Mouse (Mus musculus): Measurements from ENCODE around the gene Spast. TPM values are rescaled to one million over a fixed set of nuclear protein-coding genes. Genes with fewer than 3 reads are reported as not detected.

Spast gene
- polyA plus RNA-seq, 1 experiment, result 29.3 TPM

DNA sequence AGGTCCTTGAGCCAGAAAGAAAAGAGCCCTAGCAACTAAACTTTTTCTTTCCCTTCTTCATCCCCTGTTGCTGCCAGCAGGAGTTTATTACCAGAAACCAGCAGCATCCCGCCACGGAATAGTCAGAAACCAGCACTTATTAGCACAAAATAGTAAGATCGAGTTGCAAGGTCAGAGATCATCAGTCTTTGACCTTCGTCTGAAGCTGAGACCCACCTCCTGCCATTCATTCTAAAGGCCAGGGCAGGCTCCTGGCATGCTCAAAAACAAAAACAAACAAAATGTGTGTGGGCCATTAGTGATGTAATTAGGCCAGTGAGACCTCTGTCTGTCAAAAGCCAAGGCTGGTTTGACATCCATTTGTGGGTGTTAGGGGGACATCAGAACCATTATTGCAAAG is 79.4 kb downstream of the Spast start:
- no peak for DNase-seq (ENCODE audit: extremely low spot score in 1 of 2, low spot score in 1 of 2)

DNA sequence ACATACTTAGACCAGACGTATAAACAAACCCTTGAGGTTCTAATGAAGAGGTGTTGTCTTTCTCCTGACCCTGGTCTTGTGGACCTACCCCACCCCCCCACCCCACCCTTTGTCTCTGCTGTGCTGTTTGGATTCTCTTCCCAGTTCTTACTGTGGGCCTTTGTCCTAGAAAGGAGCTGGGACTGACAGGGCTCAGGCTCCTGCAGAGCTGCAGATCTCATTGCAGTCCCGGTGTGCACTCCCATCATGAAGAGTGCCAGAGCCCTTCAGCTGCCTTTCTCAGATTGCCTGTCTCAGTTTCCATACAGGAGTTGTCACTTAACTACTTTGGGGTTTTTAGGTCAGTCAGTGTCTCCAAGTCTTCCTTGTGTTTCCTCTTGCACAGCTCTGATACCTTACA is 81.9 kb downstream of the Spast start:
- DNase-seq (ENCODE audit: extremely low spot score in 1 of 2, low spot score in 1 of 2), result no peak

DNA sequence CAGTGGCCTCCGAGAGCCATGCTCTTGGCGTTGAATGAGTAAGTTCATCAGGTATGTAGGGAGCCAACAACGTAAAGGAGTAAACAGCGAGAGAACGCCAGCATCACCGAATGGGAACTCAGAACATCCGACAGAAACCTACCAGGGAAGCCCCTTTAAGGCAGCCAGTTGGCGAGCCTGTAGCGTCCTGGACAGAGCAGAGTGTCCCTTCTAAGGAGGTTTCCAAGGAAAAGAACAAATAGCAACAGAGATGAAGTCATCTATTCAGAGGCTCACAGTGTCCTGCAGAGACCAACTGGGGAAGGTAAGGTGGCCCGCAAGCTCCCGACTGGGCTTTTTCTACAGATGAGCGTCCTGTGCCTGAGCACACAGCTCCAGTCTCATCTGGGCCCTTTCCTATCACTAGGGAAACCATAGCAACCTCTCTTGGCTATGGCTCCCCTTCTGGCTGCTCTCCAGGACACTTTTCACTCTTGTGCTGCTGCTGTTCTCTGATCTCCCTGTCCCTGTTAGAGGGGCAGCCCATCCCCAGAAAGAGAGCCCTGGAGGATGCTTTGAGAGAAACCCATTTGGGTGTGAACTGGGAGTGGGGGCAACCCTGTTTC is 85.7 kb downstream of the Spast start:
- peak in 1 of 2 experiments; percentile 12 for DNase-seq (ENCODE audit: extremely low spot score in 1 of 2, low spot score in 1 of 2)

GRCm38 (mm10) chr17:74430074-74430473 is 91.3 kb downstream of the Spast start:
- DNase-seq (ENCODE audit: extremely low spot score in 1 of 2, low spot score in 1 of 2), result no peak

- no peak for DNase-seq (ENCODE audit: extremely low spot score in 1 of 2, low spot score in 1 of 2)
These were observed 92.7 kb downstream of the Spast start for GRCm38 (mm10) chr17:74431481-74431880.

DNA sequence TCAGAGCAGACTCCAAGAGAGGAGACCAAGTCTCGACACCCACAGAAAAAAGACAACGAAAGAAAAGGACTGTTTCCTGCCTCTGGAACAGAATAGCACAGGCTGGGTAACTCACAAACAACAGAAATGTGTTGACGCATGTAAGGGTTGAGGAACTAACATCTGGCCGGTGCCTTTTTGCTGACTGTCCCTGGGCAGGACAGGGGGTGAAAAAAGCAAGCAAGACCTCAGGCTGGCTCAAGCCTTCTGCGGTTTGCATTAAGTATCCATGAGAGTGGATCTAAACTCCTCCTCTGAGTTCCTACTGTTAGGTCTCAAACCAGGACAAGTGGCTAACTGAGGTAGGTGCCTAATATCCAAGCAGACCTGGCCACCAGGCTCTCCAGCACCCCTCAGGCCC is 93.8 kb downstream of the Spast start:
- no peak for DNase-seq (ENCODE audit: extremely low spot score in 1 of 2, low spot score in 1 of 2)

- DNase-seq (ENCODE audit: extremely low spot score in 1 of 2, low spot score in 1 of 2), result no peak
These were observed 99.0 kb downstream of the Spast start for GRCm38 (mm10) chr17:74437762-74438161.

DNA sequence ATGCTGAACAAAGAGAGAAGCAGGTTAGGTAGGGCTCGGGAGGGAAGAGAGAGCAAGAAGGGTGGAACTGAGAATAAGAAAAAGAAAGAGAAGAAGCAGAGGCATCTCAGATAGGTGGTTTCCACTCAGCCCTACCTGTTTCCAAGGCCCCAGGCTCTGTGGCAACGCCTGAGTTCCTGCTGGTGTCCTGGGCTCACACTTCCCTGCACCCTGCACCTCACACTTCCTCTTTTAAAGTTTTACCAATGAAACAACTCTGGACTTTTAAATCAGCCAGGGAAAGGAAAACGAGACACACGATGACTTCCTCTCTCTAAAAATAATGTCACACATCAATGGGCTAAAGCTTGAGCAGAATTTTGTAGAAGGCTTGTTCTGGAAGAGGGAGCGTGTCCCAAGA is 101.7 kb downstream of the Spast start:
- no peak for DNase-seq (ENCODE audit: extremely low spot score in 1 of 2, low spot score in 1 of 2)

Other genes starting within 250 kb of the Spast start
- 51.8 and 58.4 TPM in 2 replicates for gene Memo1, start 43.5 kb upstream of the Spast start, polyA plus RNA-seq (2012; rRNA removed)
- gene Dpy30, start 15.0 kb upstream of the Spast start, polyA plus RNA-seq (2012; rRNA removed), result 71.9 and 86.0 TPM in 2 replicates
- 21.7 and 23.5 TPM in 2 replicates for gene Slc30a6, start 56.6 kb downstream of the Spast start, polyA plus RNA-seq (2012; rRNA removed)
- 0.08 and 0.18 TPM in 2 replicates for gene Nlrc4, start 120.2 kb downstream of the Spast start, polyA plus RNA-seq (2012; rRNA removed)
- gene Yipf4, start 150.5 kb downstream of the Spast start, polyA plus RNA-seq (2012; rRNA removed), result 38.6 and 41.4 TPM in 2 replicates
- gene Birc6, start 189.3 kb downstream of the Spast start, polyA plus RNA-seq (2012; rRNA removed), result 88.3 and 97.9 TPM in 2 replicates